Mouse (Mus musculus) cerebellum, adult (tissue): ENCODE results near the gene Kdm6b.

Source experiments
- ATAC-seq: cut with Nextera tagmentation; 2 replicates; pipeline ENCODE4 v1.9.2; 2017; ENCODE audit warnings: mild to moderate bottlenecking, moderate library complexity, mixed read lengths; ENCODE audit not compliant: insufficient number of reproducible peaks, low FRiP score, low TSS enrichment

The Kdm6b gene

GRCm38 (mm10) chr11:69368356-69369214, 44.9 kb downstream of the Kdm6b start:
- no peak for ATAC-seq

GRCm38 (mm10) chr11:69367616-69368355, 45.7 kb downstream of the Kdm6b start:
- ATAC-seq = no peak

GRCm38 (mm10) chr11:69366855-69367615, 46.4 kb downstream of the Kdm6b start:
- no peak for ATAC-seq

GRCm38 (mm10) chr11:69366157-69366854, 47.2 kb downstream of the Kdm6b start:
- no peak for ATAC-seq

GRCm38 (mm10) chr11:69365722-69366121, 47.8 kb downstream of the Kdm6b start:
- ATAC-seq = no peak

- ATAC-seq = 0 out of 2 replicates have a peak, but pooled peaks have one; percentile 37
Measured at GRCm38 (mm10) chr11:69364910-69365309, 48.6 kb downstream of the Kdm6b start.

- ATAC-seq = no peak
Measured at GRCm38 (mm10) chr11:69364376-69364775, 49.1 kb downstream of the Kdm6b start.

GRCm38 (mm10) chr11:69362479-69362878, 51.0 kb downstream of the Kdm6b start:
- no peak for ATAC-seq

- ATAC-seq = no peak
Measured at GRCm38 (mm10) chr11:69362021-69362420, 51.5 kb downstream of the Kdm6b start.

- no peak for ATAC-seq
Measured at GRCm38 (mm10) chr11:69357690-69358089, 55.8 kb downstream of the Kdm6b start.

GRCm38 (mm10) chr11:69356544-69356943, 56.9 kb downstream of the Kdm6b start:
- no peak for ATAC-seq
